Mouse (Mus musculus) Muller cell, postnatal 12 days (primary cell): Measurements from ENCODE around the gene Fdxr.

Experiments
- DNase-seq: peaks from one replicate; pipeline ENCODE4 v3.0.0-alpha.2; 2015; ENCODE audit errors: inconsistent ontology term

Fdxr gene

GRCm38 (mm10) chr11:115241402-115241801 is 35.4 kb downstream of the Fdxr start:
- no peak for DNase-seq

GRCm38 (mm10) chr11:115236570-115236969 is 40.3 kb downstream of the Fdxr start:
- DNase-seq, result no peak

- no peak for DNase-seq
These were observed 42.4 kb downstream of the Fdxr start for GRCm38 (mm10) chr11:115234320-115235044.

GRCm38 (mm10) chr11:115233526-115234290 is 43.1 kb downstream of the Fdxr start:
- DNase-seq, result no peak

GRCm38 (mm10) chr11:115232889-115233288 is 44.0 kb downstream of the Fdxr start:
- DNase-seq, result no peak

GRCm38 (mm10) chr11:115231924-115232323 is 44.9 kb downstream of the Fdxr start:
- DNase-seq, result no peak

GRCm38 (mm10) chr11:115231168-115231915 is 45.5 kb downstream of the Fdxr start:
- DNase-seq, result no peak

GRCm38 (mm10) chr11:115229021-115229930 is 47.6 kb downstream of the Fdxr start:
- DNase-seq, result no peak

- no peak for DNase-seq
These were observed 48.4 kb downstream of the Fdxr start for GRCm38 (mm10) chr11:115228430-115228829.

DNA sequence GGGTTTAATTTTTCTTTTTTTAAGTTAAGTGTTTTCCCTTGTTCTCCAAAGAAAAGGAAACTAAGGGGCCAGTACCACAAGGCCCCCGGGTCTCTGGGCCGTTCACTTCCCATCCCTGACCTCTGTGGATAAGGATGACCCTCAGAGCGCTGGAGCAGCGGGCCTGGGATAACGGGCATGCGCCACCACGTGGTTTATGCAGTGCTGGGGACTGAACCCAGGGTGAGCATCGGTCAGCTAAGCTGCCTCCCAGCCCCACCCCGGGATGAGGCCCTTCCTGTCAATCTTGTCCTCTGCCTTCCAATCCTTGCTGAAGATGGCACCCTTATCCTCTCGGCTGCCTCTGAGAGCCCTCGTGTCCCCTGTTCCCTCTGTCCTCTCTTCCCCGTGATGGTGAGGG is 49.2 kb downstream of the Fdxr start:
- DNase-seq, result no peak

DNA sequence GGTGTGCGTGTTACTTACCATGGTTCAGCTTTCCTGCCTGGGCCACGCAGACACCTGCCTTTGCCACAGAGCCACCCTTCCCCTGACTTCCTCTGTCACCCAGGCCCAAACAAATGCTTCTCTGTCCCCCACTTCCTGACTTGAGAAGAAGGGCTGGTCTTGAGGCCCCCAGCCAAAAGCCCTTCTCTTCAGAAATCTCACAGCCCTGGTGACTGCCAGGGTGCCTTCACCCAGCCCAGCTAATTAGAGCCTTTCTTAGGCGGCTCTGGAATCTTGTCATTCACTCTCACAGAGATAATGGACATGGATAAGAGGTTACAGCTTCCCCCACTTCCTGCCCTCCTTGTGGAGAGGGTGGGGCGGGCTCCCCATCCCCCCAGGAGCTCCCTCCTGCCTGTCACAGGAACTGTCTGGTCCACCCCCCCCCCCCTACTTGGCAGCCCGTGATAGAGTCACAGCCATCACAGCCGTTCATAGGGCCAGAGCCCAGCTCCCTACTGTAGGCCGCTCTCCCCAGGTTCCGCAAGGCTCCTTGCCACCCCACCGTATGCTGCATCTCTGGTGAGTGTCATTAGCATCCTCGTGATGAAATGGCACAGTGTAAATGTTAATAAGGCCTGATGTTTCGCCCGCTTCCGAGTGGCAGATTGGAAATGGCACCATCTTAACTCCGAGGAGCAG is 49.9 kb downstream of the Fdxr start:
- DNase-seq, result no peak

DNA sequence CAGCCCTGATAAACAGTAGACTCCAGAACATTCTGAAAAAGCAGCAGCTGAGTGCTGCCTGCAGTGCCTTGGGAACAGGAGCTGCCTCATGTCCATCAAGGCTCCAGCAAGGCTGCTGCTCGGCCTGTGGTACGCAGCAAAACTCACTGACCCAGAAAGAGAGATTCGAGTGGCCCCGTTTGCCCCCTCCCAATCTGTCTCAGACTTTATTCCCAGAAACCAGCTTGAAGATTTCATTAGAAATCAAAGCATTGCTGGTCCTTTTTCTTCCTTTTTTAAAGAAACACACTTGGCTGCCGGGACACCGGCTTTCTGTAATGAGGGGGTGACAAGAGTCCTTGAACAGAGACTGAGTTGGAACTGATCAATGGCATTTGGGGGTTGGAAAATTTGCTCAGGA is 51.5 kb downstream of the Fdxr start:
- no peak for DNase-seq

DNA sequence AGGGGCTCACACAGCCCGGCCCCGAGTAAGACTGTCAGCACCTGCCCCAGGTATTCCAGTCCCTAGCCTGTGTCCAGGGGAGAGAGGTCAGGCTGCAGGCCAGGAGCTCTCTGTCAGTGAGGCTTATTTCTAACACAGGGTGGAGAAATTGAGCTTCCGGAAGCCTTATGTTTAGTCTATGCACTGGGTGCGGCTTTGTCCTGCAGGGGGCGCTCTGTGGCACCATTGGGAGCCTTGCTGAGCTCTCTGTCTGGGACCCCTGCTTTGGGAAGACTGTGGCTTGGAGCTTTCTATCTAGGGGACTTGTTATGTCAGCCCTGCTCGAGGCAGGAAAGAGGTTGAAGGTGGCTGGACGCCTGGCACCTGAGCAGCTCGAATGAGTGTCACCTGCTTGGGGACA is 52.0 kb downstream of the Fdxr start:
- no peak for DNase-seq

- DNase-seq, result no peak
These were observed 53.0 kb downstream of the Fdxr start for GRCm38 (mm10) chr11:115223877-115224276.

DNA sequence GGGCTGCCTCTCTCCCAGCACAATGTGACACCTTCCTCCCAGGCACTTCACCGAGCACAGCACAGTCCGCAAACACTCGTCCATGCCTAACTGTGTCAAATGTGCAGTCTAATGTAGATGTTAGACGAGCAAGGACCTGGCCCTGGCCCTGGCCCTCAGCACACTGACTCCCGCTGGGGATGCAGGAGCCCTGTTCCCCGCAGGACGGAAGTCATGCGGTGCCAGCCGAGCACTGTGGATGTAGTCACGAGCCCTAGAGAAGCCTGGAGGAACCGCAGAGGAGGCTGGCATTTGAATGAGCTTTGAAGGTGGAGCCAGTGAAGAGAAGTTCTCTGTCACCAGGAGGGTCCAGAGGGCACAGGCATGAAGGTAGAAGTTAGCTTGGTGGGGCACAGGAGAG is 53.4 kb downstream of the Fdxr start:
- no peak for DNase-seq

- DNase-seq, result peak; percentile 58
These were observed 54.3 kb downstream of the Fdxr start for GRCm38 (mm10) chr11:115222570-115222969.

- no peak for DNase-seq
These were observed 54.8 kb downstream of the Fdxr start for GRCm38 (mm10) chr11:115222077-115222476.

DNA sequence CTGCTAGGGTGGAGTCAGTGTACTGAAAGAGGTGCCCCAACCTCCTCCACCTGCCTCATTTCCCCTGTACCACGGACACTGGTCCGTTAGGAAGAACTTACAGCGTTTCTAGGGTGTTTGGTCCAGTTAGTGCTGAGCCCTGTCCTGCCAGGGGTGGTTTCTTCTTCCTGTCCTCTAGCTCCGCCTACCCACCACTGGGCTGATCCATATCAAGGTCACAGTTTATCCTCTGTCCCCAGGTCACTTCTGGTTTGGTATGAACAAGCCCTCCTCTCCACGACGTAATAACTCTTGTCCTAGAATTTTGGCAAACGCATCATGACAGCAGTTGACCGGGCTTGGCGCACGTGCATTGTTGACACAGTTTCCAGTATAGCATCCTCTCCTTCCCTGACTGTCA is 57.2 kb downstream of the Fdxr start:
- DNase-seq, result no peak

GRCm38 (mm10) chr11:115219263-115219662 is 57.6 kb downstream of the Fdxr start:
- no peak for DNase-seq
